Mouse (Mus musculus): ENCODE data around the gene Cdh3.
"Not testable (repeated sequence)": the region's sequence is repeated elsewhere in the genome, so short reads cannot be mapped to it uniquely, and the experiment has no call there.

The Cdh3 gene

DNA sequence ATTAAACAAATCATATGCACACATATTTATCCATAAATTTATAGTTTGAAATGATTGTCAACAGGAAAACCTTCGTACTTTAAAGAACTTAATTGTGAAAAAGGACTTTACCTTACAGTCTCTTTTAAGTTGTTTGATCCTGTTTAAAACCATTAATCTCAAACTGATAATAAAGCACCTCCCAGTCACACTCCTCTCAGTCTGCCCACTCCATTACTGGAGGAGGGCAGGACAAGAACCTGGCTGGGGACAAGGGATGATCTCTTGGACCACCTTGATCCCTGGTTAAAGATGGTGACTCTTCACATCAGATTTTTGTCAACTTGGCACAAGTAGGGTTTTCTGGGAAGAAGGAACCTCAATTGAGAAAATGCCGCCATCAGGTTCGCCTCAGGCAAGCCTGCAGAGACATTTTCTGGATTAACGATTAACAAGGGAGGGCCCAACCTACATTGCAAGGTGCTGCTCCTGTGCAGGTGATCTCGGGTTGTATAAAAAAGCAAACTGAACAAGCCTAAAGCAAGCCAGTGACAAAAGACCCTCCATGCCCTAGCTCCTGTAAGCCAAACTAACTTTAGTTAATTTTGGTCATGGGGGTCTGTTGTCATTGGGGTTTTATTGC is 61.0 kb downstream of the Cdh3 start:
- no peak for DNase-seq (ENCODE audit: low spot score)

DNA sequence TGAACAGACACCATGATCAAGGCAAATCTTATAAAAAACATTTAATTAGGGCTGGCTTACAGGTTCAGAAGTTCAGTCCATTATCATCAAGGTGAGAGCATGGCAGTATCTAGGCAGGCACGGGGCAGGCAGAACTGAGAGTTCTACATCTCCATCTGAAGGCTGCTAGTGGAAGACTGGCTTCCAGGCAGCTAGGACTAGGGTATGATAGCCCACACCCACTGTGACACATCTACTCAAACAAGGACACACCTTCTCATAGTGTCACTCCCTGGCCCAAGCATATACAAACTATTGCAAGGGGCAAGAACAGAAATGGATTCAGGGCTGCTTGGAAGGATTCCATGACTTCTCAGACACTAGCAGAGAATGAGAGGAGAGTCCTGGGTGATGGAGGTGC is 61.5 kb downstream of the Cdh3 start:
- not testable (repeated sequence) for DNase-seq (ENCODE audit: low spot score)

DNA sequence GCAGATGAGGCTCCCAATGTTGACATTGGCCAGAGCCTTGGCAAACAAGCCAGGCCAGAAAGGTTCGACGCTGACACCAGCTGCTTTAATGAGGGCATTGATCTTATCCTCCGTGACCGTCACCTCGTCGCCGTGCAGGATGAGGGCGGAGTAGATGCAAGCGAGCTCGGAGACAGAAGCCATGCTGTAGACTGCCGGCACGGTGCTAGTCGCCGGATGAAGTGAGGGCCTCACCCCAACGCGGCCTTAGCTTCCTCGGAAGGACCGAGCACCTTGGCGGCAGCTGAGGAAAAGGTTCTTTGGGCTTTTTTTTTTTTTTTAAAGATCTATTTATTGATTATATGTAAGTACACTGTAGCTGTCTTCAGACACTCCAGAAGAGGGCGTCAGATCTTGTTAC is 62.5 kb downstream of the Cdh3 start, which contains the start of gene Gm10073:
Gene Gm10073, minus strand, starts transcription at position 294 of the 400 bp plus-strand sequence.
- DNase-seq (ENCODE audit: low spot score) = not testable (repeated sequence)

DNA sequence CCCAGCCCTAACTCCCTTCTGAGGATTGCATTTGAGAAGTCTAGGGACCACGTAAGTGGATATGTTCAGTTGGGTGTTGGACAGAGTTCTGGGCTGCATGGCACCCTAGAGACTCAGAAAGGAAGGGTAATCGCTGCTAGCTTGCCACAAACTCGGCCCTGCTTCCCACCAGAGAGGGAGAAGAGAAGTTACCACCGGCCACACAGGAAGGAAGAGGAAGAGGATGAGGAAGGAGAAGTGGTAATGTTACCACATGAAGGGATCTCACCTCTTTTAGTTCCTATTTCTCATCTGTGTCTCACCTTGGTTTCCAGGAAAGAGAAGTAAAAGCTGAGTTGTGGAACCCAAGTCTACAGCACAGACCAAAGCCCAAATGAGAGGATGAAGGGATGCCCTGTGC is 63.6 kb downstream of the Cdh3 start:
- no peak for DNase-seq (ENCODE audit: low spot score)

DNA sequence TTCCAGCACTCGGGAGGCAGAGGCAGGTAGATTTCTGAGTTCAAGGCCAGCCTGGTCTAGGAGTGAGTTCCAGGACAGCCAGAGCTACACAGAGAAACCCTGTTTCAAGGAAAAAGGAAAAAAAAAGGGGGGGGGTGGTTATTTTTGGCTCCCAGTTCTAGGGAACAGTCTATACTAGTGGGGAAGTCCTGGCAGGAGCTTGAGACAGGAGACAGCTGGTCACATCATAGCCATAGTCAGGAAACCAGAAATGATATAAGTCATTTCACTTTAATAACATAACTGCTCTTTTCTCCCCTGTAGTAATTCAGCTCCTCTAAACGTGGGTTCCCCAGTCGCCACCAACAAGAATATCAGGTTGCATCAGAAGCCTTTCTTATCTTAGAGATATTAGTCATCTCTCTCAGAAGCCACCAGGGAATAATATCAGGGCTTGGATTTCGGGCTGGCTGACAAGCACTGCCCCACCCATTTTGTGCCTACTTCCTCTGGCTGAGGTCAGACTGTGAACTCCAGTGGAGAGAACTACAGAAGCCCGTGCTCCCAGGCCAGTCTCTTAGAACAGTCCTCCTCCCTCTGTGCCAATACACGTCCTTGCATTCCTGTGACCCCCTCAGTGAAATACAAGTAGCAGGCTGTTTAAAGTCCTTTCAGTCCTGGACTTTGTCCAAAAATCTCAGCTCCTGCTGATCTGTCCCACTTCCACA is 66.3 kb downstream of the Cdh3 start:
- no peak for DNase-seq (ENCODE audit: low spot score)

DNA sequence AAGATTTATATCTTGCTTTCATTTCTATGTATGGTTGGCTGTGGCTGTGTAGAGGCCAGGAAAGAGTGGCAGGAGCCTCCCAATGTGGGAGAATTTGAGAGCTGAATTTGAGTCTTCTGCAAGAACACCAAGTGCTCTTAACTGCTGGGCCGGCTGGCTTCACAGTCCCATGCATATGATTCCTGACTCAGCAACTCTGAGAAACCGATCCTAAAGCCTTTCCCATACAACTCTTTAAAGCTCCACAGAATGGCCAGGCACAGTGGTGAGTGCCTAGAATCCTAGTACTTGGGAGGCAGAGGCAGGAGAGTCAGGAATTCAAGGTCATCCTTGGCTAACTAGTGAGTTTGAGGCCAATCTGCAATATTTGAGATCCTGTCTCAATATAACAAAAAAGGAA is 68.8 kb downstream of the Cdh3 start:
- DNase-seq (ENCODE audit: low spot score) = no peak

DNA sequence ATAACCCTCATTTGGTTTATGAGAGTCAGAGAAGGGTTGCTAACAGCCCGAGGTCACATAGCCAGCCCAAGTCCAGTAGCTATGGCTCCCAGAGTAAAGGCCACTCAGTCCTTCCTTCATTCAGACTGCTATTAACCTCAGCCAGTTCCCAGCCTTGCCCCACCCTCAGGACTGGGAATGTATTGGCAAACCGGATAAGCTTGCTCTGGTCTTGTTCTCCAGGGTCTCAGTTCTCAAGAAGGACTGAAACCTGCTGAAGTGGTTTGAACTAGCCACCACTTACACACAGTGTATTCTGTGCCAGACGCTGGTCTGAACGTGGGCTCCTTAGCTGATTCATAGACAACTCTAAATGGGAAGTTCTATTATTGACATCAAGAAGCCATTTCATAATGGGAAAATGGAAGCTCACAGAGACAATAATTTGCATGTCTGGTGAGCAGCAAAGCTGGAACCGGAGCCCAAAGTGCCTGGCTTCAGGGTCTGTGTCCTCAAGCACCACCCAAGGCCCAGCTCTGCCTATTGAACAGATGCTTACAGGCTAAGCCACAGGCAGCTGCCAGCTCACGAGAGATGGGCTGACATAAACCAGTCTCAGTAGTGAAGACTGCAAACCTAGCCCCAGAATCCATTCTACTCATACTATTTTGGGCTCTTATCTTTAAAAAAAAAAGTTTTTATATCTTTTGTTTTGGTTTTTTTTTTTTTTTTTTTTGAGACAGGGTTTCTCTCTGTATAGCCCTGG is 70.8 kb downstream of the Cdh3 start:
- no peak for DNase-seq (ENCODE audit: low spot score)

DNA sequence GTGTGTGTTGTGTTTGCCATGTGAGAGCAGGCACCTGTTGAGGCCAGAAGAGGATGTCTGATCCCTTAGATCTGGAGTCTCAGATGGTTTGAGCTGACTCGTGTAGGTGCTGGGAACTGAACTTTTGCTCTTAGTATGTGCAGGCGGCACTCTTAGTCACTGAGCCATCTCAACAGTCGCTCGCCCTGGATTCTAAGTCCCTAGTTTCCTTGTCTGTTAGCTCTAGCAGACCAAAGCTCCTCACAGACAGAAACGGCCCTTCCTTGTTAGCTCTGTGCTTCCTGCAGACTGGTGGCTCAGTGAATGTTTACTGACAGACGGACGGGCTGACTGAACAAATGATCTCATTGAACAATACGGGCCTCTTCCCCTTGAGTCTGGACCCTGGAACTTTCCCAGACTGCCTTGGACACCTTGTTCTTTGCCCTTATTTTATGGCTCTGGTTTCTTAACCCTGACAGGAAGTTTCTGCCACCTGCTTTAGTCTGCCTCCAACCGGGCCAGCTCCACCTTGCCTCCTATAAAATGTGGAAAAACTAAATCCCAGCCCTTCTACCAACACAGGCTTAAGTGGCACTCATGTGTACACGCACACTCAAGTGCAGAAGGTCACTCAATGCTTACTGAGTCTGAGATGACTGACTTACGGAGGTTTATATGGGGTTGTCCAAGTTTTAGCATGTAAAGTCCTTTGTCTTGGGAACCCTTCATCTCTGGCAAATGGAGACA is 74.4 kb downstream of the Cdh3 start:
- no peak for DNase-seq (ENCODE audit: low spot score)

DNA sequence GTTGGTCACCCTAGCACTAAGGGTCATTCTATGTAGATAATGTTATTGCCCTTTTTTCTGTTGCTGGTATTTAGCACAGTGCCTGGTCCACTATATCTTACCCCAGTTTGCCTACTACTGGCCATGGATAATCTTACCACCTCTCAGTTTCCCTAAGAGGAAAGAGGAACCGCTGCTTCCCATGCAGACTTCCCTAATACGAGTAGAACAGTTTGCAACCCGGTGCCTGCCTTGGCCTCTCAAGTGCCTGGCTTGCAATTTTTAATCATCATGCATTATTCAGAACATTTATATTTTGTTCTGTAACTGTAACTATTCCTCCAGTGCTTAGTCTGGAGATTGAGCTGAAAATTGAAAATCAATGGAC is 75.0 kb downstream of the Cdh3 start:
- DNase-seq (ENCODE audit: low spot score) = no peak

DNA sequence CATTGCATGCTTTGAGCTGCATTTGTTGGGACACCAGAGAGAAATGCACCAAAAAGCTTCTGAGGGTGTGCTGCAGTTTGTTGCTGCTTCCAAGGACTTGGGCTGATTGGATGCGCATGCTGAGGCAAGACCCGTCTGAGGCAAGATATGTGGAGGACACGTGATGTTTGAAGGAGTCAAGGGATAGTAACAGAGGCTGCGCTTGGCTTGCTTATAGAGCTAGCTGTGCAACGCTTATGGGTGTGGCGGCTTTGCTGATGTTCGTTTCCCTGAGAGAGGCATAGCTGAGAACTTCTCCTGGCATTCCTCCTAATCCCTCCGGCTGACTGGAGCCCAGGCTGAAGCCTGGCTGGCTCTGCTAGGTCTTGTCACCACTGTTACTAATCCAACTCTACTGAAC is 76.2 kb downstream of the Cdh3 start:
- no peak for DNase-seq (ENCODE audit: low spot score)

DNA sequence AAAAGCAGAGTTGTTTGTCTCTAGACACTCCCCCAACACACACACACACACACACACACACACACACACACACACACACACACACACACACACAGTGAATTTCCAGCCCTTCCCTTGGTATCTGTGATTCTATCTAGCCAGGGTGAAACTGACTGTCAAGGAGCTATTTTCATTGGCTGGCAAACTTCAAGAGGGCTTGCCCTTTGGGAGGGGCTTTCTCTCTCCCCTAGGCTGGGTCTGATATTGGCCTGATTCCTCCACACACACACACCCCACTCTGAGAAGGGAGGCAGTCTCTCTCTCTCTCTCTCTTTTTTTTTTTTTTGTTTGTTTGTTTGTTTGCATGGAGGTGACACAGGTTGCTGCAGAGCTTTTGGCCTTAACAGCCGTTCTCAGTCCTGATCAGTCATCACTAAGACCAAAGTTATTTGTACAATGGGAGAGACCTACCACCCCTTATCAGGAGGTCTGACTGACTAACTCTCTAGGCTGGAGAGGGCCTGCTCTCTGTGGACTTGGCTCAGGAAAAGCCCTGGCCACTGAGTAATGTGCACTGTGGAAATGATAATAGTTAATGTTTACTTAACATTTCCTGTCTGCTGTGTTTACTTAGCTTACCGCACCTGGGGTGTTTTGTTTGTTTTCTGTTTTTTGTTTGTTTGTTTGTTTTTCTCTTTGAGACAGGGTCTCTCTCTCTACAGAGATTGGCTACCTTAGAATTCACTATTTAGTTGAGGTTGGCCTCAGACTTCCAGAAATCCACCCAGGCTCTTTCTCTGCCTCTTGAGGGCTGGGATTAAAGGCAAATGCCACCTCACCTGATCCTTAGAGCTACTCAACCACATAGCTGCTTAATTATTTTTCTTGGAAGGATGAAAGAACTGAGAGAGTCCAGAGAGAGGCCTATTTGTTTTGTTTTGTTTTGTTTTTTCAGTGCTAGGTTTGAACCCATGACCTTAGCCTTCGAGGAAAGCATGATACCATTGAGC is 78.0 kb downstream of the Cdh3 start:
- no peak for DNase-seq (ENCODE audit: low spot score)

DNA sequence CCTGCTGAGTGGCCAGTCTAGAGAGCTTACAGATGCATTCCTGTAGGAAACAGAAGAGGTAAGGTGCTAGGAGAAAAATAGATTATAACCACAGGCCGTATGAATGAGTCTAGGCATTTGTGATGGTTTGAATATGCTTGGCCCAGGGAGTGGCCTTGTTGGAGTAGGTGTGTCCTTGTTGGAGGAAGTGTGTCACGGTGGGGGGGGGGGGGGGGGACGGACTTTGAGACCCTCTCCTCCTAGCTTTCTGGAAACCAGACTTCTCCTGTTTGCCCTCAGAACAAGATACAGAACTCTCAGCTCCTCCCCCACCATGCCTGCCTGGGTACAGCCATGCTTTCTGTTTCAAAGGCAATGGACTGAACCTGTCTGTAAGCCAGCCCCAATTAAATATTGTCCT is 81.8 kb downstream of the Cdh3 start:
- DNase-seq (ENCODE audit: low spot score) = no peak

DNA sequence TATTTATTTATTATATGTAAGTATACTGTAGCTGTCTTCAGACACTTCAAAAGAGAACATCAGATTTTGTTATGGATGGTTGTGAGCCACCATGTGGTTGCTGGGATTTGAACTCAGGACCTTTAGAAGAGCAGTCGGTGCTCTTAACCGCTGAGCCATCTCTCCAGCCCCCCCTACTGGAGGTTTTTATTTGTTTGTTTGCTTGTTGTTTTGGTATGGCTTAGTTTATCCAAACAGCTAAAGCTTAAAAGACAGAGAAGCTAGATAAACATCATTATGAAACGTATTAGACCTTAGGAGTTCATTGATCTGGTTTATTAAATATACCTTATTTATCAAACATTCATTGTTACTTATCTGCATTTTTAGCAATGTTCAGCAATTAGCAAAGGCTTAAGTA is 84.9 kb downstream of the Cdh3 start:
- DNase-seq (ENCODE audit: low spot score) = not testable (repeated sequence)

DNA sequence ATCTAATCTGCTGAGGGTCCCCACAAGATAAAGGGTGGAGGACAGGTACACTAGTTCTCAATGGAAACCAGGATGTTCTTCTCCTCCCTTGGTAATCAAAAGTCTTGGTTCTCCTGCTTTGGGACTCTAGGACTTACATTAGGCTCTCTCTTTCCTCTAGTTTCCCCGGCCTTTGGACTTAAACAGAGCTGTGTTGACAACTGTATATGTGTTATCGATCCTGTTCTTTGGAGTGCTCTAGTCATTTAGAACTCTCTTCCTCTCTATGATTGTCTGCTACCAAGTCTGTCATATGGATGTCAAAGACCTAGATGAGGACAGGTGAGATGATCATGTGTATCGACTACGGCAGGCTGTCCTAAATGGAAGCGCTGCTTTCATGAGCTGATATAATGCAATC is 86.4 kb downstream of the Cdh3 start:
- DNase-seq (ENCODE audit: low spot score) = no peak

DNA sequence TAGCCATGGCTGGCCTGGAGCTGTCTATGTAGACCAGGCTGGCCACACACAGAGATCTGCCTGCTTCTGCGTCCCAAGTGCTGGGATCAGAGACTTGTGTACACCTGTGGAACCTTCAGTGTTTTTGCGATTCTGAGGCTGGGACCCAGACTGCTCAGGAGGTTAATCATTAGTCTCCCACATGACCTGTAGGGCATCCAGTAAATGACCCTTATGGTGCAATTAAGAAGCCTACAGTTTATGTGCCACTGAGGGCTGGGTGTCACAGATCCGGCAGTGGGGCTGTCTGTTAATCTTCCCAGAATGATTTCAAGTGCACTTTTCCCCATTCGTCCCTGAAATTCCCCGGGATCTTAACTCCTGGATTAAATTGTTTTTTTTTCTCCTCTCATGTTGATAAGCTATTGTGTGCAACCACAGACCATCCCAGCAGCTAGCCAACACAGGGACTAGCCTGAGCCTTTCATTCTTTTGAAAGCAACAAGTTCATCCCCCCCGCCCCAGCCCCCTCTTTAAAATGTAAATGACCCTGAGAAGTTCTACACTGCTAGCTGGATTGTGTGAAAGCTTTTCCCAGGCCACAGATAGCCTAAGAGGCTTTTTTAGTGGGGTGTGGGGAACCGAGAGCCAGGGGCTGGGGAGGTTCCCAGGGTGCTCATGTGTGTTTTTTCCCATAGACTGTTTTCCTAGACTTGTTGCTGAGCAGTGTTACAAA is 88.7 kb downstream of the Cdh3 start:
- no peak for DNase-seq (ENCODE audit: low spot score)

DNA sequence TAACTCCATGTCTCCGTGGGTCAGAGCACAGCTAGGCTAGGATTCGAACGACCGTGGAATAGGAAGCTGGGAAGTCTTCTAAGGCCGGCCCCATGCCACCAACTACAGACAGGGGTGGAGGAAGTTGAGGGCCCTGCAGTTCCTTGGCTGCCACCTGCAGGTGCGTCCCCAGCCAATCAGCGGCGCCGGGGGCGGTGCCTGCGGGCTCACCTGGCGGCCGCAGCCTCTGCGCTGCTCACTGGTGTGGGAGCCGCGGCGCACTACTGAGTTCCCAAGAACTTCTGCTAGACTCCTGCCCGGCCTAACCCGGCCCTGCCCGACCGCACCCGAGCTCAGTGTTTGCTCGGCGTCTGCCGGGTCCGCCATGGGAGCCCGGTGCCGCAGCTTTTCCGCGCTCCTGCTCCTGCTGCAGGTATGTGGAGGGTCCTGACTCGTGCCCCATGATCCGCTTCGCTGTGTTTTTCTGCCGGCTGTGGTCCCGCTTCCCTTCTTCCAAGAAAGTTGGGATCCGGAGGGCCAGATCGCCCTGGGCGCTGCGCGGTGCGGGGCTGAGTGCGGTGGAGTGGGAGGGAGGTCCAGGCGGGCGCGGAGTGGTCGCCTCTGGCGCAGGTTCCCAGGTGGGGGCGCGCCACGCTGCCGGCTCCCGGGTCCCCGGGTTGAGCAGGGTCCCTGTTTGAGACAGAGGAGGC is 92.6 kb downstream of the Cdh3 start, which contains the start of gene Cdh1:
Gene Cdh1, plus strand, starts transcription at position 221 of the 689 bp plus-strand sequence.
- no peak for DNase-seq (ENCODE audit: low spot score)

DNA sequence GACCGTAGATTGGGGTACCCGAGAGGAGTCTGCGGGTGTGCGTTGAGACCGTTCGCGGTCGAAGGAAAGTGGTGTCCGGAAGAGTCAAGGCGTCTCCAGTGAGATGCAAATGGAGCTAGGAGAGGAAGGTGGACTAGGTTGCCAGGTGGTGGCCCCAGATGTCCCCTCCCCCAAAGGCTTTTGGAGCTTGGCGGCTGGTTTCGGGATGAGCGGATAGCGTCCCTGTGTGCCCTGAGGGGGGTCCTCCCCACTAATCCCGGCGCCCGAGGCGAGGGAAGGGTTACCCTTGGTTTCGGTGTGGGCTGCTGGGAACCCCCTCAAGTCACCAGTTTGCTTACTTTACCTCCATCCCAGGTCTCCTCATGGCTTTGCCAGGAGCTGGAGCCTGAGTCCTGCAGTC is 93.2 kb downstream of the Cdh3 start:
- DNase-seq (ENCODE audit: low spot score) = no peak

DNA sequence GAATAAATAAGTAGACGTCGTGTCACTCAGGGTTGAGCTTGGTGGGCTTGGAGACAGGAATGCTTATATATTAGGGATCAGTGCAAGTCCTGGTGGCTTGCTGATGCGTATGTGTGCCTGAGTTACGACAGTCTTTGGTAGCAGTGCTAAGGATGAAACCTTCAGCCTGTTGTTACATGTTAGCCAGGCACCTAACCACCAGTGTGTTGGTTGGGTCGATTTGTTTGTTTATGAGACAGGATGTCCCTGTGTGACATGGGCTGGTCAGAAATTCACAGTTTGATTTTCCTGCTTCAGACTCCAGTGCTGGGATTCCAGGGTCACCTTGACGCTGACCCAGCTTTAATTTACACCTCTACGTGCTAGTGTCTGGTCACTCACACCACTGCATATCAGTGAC is 95.0 kb downstream of the Cdh3 start:
- no peak for DNase-seq (ENCODE audit: low spot score)

DNA sequence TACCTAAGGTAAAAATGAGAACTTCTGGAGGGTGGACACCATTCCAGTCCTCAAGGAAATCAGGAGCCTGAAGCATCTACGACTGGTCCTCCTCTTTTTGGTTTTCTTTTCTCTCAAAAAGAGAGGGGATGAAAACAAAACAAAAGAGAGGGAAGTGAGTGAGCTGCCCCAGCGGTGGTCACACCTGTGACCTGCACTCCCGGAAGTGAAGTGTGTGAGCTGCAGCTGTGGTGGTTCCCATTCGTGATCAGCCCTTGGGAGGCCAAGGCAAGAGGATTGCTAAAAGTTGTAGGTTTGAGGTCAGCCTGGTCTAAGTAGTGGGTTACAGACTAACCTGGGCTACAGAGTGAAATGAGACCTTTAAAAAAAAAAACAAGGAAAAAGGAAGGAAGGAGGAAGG is 95.4 kb downstream of the Cdh3 start:
- DNase-seq (ENCODE audit: low spot score) = no peak

DNA sequence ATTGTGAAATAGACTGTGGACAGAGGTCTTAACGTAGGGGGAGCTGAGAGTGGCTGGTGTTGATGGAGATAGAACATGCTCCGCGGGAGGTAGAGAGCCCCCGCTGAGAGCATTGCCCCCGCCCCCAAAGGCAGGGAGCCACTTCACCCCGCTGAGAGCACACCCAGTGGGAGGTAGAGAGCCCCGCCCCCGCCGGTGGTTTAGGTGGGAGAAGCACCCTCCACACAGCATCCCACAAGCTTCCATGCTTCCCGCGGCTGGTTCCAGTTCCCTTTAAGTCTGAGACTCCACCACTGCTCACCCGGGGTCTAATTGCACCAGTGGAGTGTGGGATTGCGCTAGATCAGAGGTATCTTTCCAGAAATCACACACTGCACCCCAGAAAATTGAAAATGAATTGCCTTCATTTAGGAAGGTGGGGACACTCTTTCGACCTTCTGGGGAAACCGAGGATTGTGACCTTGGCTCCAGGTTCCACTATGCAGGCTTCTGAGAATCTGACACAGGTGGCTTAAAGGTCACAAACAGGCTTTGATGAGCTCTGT is 96.0 kb downstream of the Cdh3 start:
- no peak for DNase-seq (ENCODE audit: low spot score)
